In the genomic region with DNA sequence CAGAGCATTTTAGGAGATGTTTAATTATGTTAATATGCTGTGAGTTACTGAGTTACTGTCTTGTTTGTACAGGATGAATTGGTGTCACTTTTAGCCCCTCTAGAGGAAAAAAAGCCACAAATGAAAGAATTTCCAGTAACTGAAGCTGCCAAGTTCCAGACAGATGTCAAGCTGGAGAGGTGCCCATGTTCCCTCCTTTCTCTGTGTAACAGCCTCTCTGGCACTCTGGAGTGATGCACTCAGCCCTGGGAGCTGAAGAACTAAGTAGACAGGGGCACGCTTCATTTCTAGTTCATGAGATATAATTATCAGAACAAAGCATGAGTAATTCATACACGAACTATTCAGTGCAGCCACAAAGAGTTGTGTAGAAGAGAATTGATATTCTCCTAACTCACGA, we compare ENCODE assay signal across 17 mouse cellular contexts. TPM values are rescaled to one million over a fixed set of nuclear protein-coding genes. Genes with fewer than 3 reads are reported as not detected.
A peak's percentile ranks its signal among the peaks of the same experiment; 100 is the strongest.
DNase-seq lines count a peak whose midpoint lies in the region; ATAC-seq lines count a peak whose summit lies in the region.
"Had no signal": no experiment of that assay in that cellular context is flagged by ENCODE, and none has a peak within 500 bp of the region (broad histone marks: within the 10 kb centered on the region; RNA-seq: fewer than 3 reads in every experiment).

No protein-coding gene starts in this region.

- DNase-seq in midbrain, embryonic 14.5 days: peak; percentile 30
- peak; percentile 25 for DNase-seq in layer of hippocampus, adult 9-11 months
- DNase-seq in frontal cortex, postnatal 14 days (ENCODE audit: low spot score in 2 of 2): no peak
- DNase-seq: adrenal gland, postnatal 25 days; gastrocnemius, adult 2 months had no signal

- H3K4me3 ChIP-seq in forebrain, embryonic 16.5 days (replicated peaks; ENCODE audit: low read length): no peak overlapping the region
- no peak overlapping the region for H3K4me3 ChIP-seq in forebrain, embryonic 12.5 days (replicated peaks)
- no peak overlapping the region for H3K4me3 ChIP-seq in hindbrain, embryonic 16.5 days (ENCODE audit: low read length)
- H3K4me3 ChIP-seq in hindbrain, embryonic 12.5 days: no peak overlapping the region
- H3K4me3 ChIP-seq in midbrain, embryonic 14.5 days (replicated peaks; ENCODE audit: low read depth, low read length): no peak overlapping the region
- H3K4me3 ChIP-seq in midbrain, embryonic 15.5 days: no peak overlapping the region
- H3K4me3 ChIP-seq: gastrocnemius, adult 2 months; hindbrain, embryonic 13.5 days; liver, embryonic 12.5 days had no signal

- no peaks in the 10 kb centered on the region for H3K27me3 ChIP-seq in forebrain, embryonic 16.5 days (replicated peaks; ENCODE audit: control insufficient read depth, insufficient read depth, low read length)
- H3K27me3 ChIP-seq in forebrain, embryonic 12.5 days: no peaks in the 10 kb centered on the region
- no peaks in the 10 kb centered on the region for H3K27me3 ChIP-seq in hindbrain, embryonic 16.5 days (replicated peaks; ENCODE audit: control insufficient read depth, insufficient read depth, low read length)
- H3K27me3 ChIP-seq in hindbrain, embryonic 12.5 days: no peaks in the 10 kb centered on the region
- H3K27me3 ChIP-seq in midbrain, embryonic 14.5 days (ENCODE audit: control insufficient read depth, insufficient read depth, low read length): no peaks in the 10 kb centered on the region
- H3K27me3 ChIP-seq in midbrain, embryonic 15.5 days (replicated peaks): no peaks in the 10 kb centered on the region
- H3K27me3 ChIP-seq: hindbrain, embryonic 13.5 days; liver, embryonic 12.5 days had no signal

- 50% methylated on average over 3 of the region's 3 CpGs for WGBS in forebrain, embryonic 16.5 days
- WGBS in forebrain, embryonic 12.5 days: 83% methylated on average over 3 of the region's 3 CpGs
- 58% methylated on average over 3 of the region's 3 CpGs for WGBS in hindbrain, embryonic 16.5 days
- 91% methylated on average over 3 of the region's 3 CpGs for WGBS in hindbrain, embryonic 12.5 days
- WGBS in midbrain, embryonic 14.5 days: 82% methylated on average over 3 of the region's 3 CpGs
- WGBS in midbrain, embryonic 15.5 days: 80% methylated on average over 3 of the region's 3 CpGs

- H3K9me3 ChIP-seq in forebrain, embryonic 16.5 days (ENCODE audit: control insufficient read depth, low read length): peaks cover 4% of the 10 kb centered on the region; the same call in 1 of the 2 replicates
- H3K9me3 ChIP-seq in forebrain, embryonic 12.5 days: peaks cover 8% of the 10 kb centered on the region; the same call in 1 of the 2 replicates
- H3K9me3 ChIP-seq in hindbrain, embryonic 16.5 days (ENCODE audit: control insufficient read depth, low read length): no peaks in the 10 kb centered on the region
- H3K9me3 ChIP-seq in hindbrain, embryonic 12.5 days (replicated peaks): no peaks in the 10 kb centered on the region
- H3K9me3 ChIP-seq in midbrain, embryonic 14.5 days (ENCODE audit: control insufficient read depth, low read length): peaks cover 3% of the 10 kb centered on the region; the same call in 1 of the 2 replicates
- H3K9me3 ChIP-seq in midbrain, embryonic 15.5 days: 0 out of 2 replicates have a peak, but pooled peaks cover 3% of the 10 kb centered on the region

- no peak overlapping the region for H3K27ac ChIP-seq in forebrain, embryonic 16.5 days (ENCODE audit: low read length)
- H3K27ac ChIP-seq in forebrain, embryonic 12.5 days: no peak overlapping the region
- H3K27ac ChIP-seq in hindbrain, embryonic 16.5 days (ENCODE audit: low read depth, low read length): no peak overlapping the region
- no peak overlapping the region for H3K27ac ChIP-seq in hindbrain, embryonic 12.5 days
- H3K27ac ChIP-seq in midbrain, embryonic 14.5 days (replicated peaks; ENCODE audit: low read depth, low read length): no peak overlapping the region
- no peak overlapping the region for H3K27ac ChIP-seq in midbrain, embryonic 15.5 days
- H3K27ac ChIP-seq: gastrocnemius, adult 2 months; hindbrain, embryonic 13.5 days; kidney, postnatal 0 days; liver, embryonic 12.5 days; macrophage had no signal

- H3K9ac ChIP-seq in forebrain, embryonic 16.5 days (replicated peaks; ENCODE audit: low read depth, low read length): no peak overlapping the region
- H3K9ac ChIP-seq in forebrain, embryonic 12.5 days: no peak overlapping the region
- no peak overlapping the region for H3K9ac ChIP-seq in hindbrain, embryonic 16.5 days (ENCODE audit: low read depth, low read length)
- H3K9ac ChIP-seq in hindbrain, embryonic 12.5 days: no peak overlapping the region
- H3K9ac ChIP-seq in midbrain, embryonic 14.5 days (replicated peaks; ENCODE audit: low read length): no peak overlapping the region
- no peak overlapping the region for H3K9ac ChIP-seq in midbrain, embryonic 15.5 days
- H3K9ac ChIP-seq: hindbrain, embryonic 13.5 days; liver, embryonic 12.5 days had no signal

- no peaks in the 10 kb centered on the region for H3K36me3 ChIP-seq in forebrain, embryonic 16.5 days (ENCODE audit: control insufficient read depth, insufficient read depth)
- H3K36me3 ChIP-seq in forebrain, embryonic 12.5 days (replicated peaks): no peaks in the 10 kb centered on the region; the same call in 1 of the 2 replicates
- H3K36me3 ChIP-seq in hindbrain, embryonic 16.5 days (ENCODE audit: control insufficient read depth, insufficient read depth, low read length): no peaks in the 10 kb centered on the region
- H3K36me3 ChIP-seq in hindbrain, embryonic 12.5 days: no peaks in the 10 kb centered on the region
- H3K36me3 ChIP-seq in midbrain, embryonic 14.5 days (ENCODE audit: control insufficient read depth, insufficient read depth, low read length): no peaks in the 10 kb centered on the region
- no peaks in the 10 kb centered on the region for H3K36me3 ChIP-seq in midbrain, embryonic 15.5 days (replicated peaks)
- H3K36me3 ChIP-seq: G1E; hindbrain, embryonic 13.5 days; liver, embryonic 12.5 days had no signal

- peaks cover 10% of the 10 kb centered on the region for H3K4me1 ChIP-seq in forebrain, embryonic 16.5 days (replicated peaks; ENCODE audit: control insufficient read depth, insufficient read depth, low read length)
- H3K4me1 ChIP-seq in forebrain, embryonic 12.5 days: no peaks in the 10 kb centered on the region
- no peaks in the 10 kb centered on the region for H3K4me1 ChIP-seq in hindbrain, embryonic 16.5 days (ENCODE audit: control insufficient read depth, insufficient read depth, low read depth, low read length)
- no peaks in the 10 kb centered on the region for H3K4me1 ChIP-seq in hindbrain, embryonic 12.5 days
- H3K4me1 ChIP-seq in midbrain, embryonic 14.5 days (ENCODE audit: control insufficient read depth, insufficient read depth, low read length): no peaks in the 10 kb centered on the region
- no peaks in the 10 kb centered on the region for H3K4me1 ChIP-seq in midbrain, embryonic 15.5 days

- ATAC-seq in forebrain, embryonic 16.5 days: peak; percentile 47; the same call in 1 of the 2 replicates
- no peak for ATAC-seq in forebrain, embryonic 12.5 days (ENCODE audit: low FRiP score)
- ATAC-seq in hindbrain, embryonic 16.5 days: peak; percentile 48; the same call in 1 of the 2 replicates
- ATAC-seq in hindbrain, embryonic 12.5 days (ENCODE audit: low FRiP score): no peak
- no peak for ATAC-seq in midbrain, embryonic 14.5 days (ENCODE audit: low FRiP score, low TSS enrichment)
- ATAC-seq in midbrain, embryonic 15.5 days (replicated peaks): no peak
- ATAC-seq: liver, embryonic 12.5 days had no signal

- H3K4me2 ChIP-seq in forebrain, embryonic 16.5 days (ENCODE audit: low read length): no peak overlapping the region
- no peak overlapping the region for H3K4me2 ChIP-seq in forebrain, embryonic 12.5 days
- no peak overlapping the region for H3K4me2 ChIP-seq in hindbrain, embryonic 16.5 days (ENCODE audit: low read length)
- H3K4me2 ChIP-seq in hindbrain, embryonic 12.5 days (replicated peaks): no peak overlapping the region
- H3K4me2 ChIP-seq in midbrain, embryonic 14.5 days (ENCODE audit: low read length): no peak overlapping the region
- no peak overlapping the region for H3K4me2 ChIP-seq in midbrain, embryonic 15.5 days
- H3K4me2 ChIP-seq: hindbrain, embryonic 13.5 days; liver, embryonic 12.5 days had no signal

RNA-seq across cellular contexts. Expression of a gene that starts 45.0 kb away (rescaled TPM):
- not detected in 2 replicates for polyA plus RNA-seq in forebrain, embryonic 16.5 days (2015; fragmentation: Nextera tagmentation; extraction: Ambion mirVana)
- polyA plus RNA-seq in forebrain, embryonic 12.5 days (2016; fragmentation: Nextera tagmentation; extraction: Ambion mirVana): 0.33 TPM in 1 of 2 replicates, not detected in the other
- polyA plus RNA-seq in hindbrain, embryonic 16.5 days (2015; fragmentation: Nextera tagmentation; extraction: Ambion mirVana): not detected in 2 replicates
- 0.15 TPM in 1 of 2 replicates, not detected in the other for polyA plus RNA-seq in hindbrain, embryonic 12.5 days (2016; fragmentation: Nextera tagmentation; extraction: Ambion mirVana)
- polyA plus RNA-seq in midbrain, embryonic 14.5 days (2014; fragmentation: Nextera tagmentation; extraction: Ambion mirVana): not detected in 2 replicates
- polyA plus RNA-seq in midbrain, embryonic 15.5 days (2015; fragmentation: Nextera tagmentation; extraction: Ambion mirVana): 0.12 and 0.13 TPM in 2 replicates
- polyA plus RNA-seq: C2C12; hindbrain, embryonic 13.5 days; kidney, postnatal 0 days; macrophage; neural tube, embryonic 14.5 days had no signal

Comparison
In these comparisons a context has a peak if more than half of its experiments do, and no peak if none do; other contexts are left out.
1. ATAC-seq: peak in forebrain, embryonic 16.5 days (single experiment) and hindbrain, embryonic 16.5 days (single experiment); none in forebrain, embryonic 12.5 days (single experiment), hindbrain, embryonic 12.5 days (single experiment), midbrain, embryonic 14.5 days (single experiment) and midbrain, embryonic 15.5 days (single experiment).
2. DNase-seq: peak in midbrain, embryonic 14.5 days (single experiment) and layer of hippocampus, adult 9-11 months (single experiment); none in frontal cortex, postnatal 14 days (0 of 2).